Mouse (Mus musculus) liver, postnatal 0 days (tissue): ENCODE measurements around the gene Ppp1r15b.

Experiments
- CTCF ChIP-seq: sonication (generic); IDR thresholded peaks from 2 replicates; pipeline ENCODE4 v1.5.1; 2016; ENCODE audit warnings: antibody characterized with exemption, low read depth
- EP300 ChIP-seq: IDR thresholded peaks from 2 replicates; pipeline ENCODE4 v1.6.1; 2016; ENCODE audit warnings: antibody characterized with exemption, low read depth, mild to moderate bottlenecking

GRCm38 (mm10) chr1:133135808-133136207 lies 4.9 kb downstream of the Ppp1r15b start:
- TF ChIP-seq CTCF (no peak), EP300 (no peak)
